Comparison of ENCODE assay signal across 8 mouse cellular contexts in the genomic region with DNA sequence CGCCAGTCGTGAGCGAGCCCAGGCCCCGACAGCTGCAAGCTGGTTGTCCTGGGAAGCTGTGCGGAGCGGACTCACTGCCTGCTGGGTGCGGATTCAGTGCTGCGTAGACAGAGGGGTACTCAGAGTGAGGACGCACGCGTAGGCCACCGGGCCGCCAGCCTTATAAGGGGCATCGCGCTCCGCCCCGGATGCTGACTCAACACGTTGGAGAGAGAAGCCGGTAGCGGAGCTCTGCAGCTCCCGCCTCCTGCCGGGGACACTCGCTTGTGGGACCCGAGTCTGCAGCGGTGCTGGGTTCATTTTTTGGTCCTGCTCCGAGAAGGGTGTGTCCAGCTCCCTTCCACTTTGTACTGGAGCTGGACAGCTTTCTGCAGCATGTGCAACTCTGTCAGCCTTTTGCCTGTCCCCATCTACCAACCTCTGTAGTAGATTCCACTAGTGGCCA. TPM values are rescaled to one million over a fixed set of nuclear protein-coding genes. Genes with fewer than 3 reads are reported as not detected.
DNase-seq lines count a peak whose midpoint lies in the region; ATAC-seq and TF ChIP-seq lines count a peak whose summit lies in the region.

TSS of gene Gstp1 (minus strand) at position 198 of the 445 bp plus-strand sequence.

- no peaks in the 10 kb centered on the region for H3K36me3 ChIP-seq in hindbrain, embryonic 12.5 days
- H3K36me3 ChIP-seq in lung, postnatal 0 days (ENCODE audit: insufficient read depth, low read length), result no peaks in the 10 kb centered on the region

- H3K9ac ChIP-seq in hindbrain, embryonic 12.5 days, result peak within 1 kb of the TSS; percentile 73
- peak within 1 kb of the TSS; percentile 51 for H3K9ac ChIP-seq in lung, postnatal 0 days (replicated peaks; ENCODE audit: low read depth)

- H3K27me3 ChIP-seq in hindbrain, embryonic 12.5 days, result no peaks in the 10 kb centered on the region
- no peaks in the 10 kb centered on the region for H3K27me3 ChIP-seq in lung, postnatal 0 days (replicated peaks; ENCODE audit: insufficient read depth, low read length)

- peaks cover 17% of the 10 kb centered on the region for H3K4me1 ChIP-seq in hindbrain, embryonic 12.5 days
- H3K4me1 ChIP-seq in lung, postnatal 0 days (ENCODE audit: insufficient read depth, low read depth, low read length), result no peaks in the 10 kb centered on the region

- 0 out of 2 replicates have a peak within 1 kb of the TSS, but pooled peaks have one; percentile 49 for H3K27ac ChIP-seq in hindbrain, embryonic 12.5 days
- peak within 1 kb of the TSS; percentile 64 for H3K27ac ChIP-seq in lung, postnatal 0 days (ENCODE audit: low read length)

- H3K9me3 ChIP-seq in hindbrain, embryonic 12.5 days (replicated peaks), result no peaks in the 10 kb centered on the region
- no peaks in the 10 kb centered on the region for H3K9me3 ChIP-seq in lung, postnatal 0 days (ENCODE audit: low read length)

- DNase-seq in NIH3T3 (ENCODE audit: low read depth), result peak; percentile 96
- peak; percentile 78 for DNase-seq in cerebellum, postnatal 14 days
- DNase-seq in frontal cortex, postnatal 14 days (ENCODE audit: low spot score in 2 of 2), result peak; percentile 72 to 82
- DNase-seq in layer of hippocampus, postnatal 10 days (ENCODE audit: low spot score in 2 of 2), result peak; percentile 78 to 87
- DNase-seq in lung, postnatal 0 days (ENCODE audit: low spot score), result peak; percentile 93
- DNase-seq in ovary, postnatal 14 days (ENCODE audit: low spot score), result peak; percentile 77
- DNase-seq in thymus, postnatal 10 days (ENCODE audit: low spot score in 2 of 2), result peak; percentile 81 to 85

- peak within 1 kb of the TSS; percentile 69 for H3K4me2 ChIP-seq in hindbrain, embryonic 12.5 days (replicated peaks)
- H3K4me2 ChIP-seq in lung, postnatal 0 days (replicated peaks; ENCODE audit: low read depth, low read length), result peak within 1 kb of the TSS; percentile 80

- peak within 1 kb of the TSS; percentile 57 for H3K4me3 ChIP-seq in hindbrain, embryonic 12.5 days
- H3K4me3 ChIP-seq in lung, postnatal 0 days (ENCODE audit: low read depth, low read length), result peak within 1 kb of the TSS; percentile 58

- peak; percentile 57 for TF ChIP-seq CTCF in lung, postnatal 0 days (IDR thresholded peaks at IDR 0.05)

- TF ChIP-seq EP300 in lung, postnatal 0 days (IDR thresholded peaks at IDR 0.05), result no peak

- ATAC-seq in hindbrain, embryonic 12.5 days (ENCODE audit: low FRiP score), result peak; percentile 81
- peak; percentile 94 for ATAC-seq in lung, postnatal 0 days

- WGBS in hindbrain, embryonic 12.5 days, result under 1% methylated on average over 26 of the region's 26 CpGs
- under 1% methylated on average over 26 of the region's 26 CpGs for WGBS in lung, postnatal 0 days

RNA-seq across cellular contexts. Expression of gene Gstp1, which starts in this region (rescaled TPM):
- polyA plus RNA-seq in hindbrain, embryonic 12.5 days (2016; fragmentation: Nextera tagmentation; extraction: Ambion mirVana), result 357 and 360 TPM in 2 replicates
- total RNA-seq in layer of hippocampus, postnatal 10 days (2021), result 100 to 1,000 TPM; 263 to 285 TPM
- 273 and 288 TPM in 2 replicates for polyA plus RNA-seq in lung, postnatal 0 days (2015; fragmentation: Nextera tagmentation; extraction: Ambion mirVana)

Comparison
In these comparisons a context has a peak if more than half of its experiments do, and no peak if none do; other contexts are left out.
1. Peak in every context shown above with its lines: DNase-seq, ATAC-seq, H3K4me3 ChIP-seq and H3K27ac ChIP-seq.